Mouse (Mus musculus) spleen, adult 2 months (tissue): ENCODE data around the gene Bpnt1.

Experiments
- CTCF ChIP-seq: fragments of 200-500 bp; IDR thresholded peaks from 2 replicates; pipeline ENCODE4 v1.5.1; 2011; ENCODE audit warnings: mild to moderate bottlenecking, inconsistent platforms; ENCODE audit not compliant: insufficient read depth, insufficient read length, insufficient replicate concordance; ENCODE audit errors: extremely low read depth
- POLR2A ChIP-seq: fragments of 200-500 bp; IDR thresholded peaks from 2 replicates; pipeline ENCODE4 v1.6.1; 2011; ENCODE audit warnings: low read depth, low read length, inconsistent platforms

GRCm38 (mm10) chr1:185352151-185352550, 20.2 kb downstream of the Bpnt1 start:
- TF ChIP-seq CTCF (no peak), POLR2A (no peak)
